Mouse (Mus musculus): ENCODE results near the gene Olfr611. TPM values are rescaled to one million over a fixed set of nuclear protein-coding genes. Genes with fewer than 3 reads are reported as not detected.

Olfr611 gene
- polyA plus RNA-seq (2012; rRNA removed; ENCODE audit: low replicate concordance): not detected in 2 replicates

GRCm38 (mm10) chr7:103520746-103521145 is at the start of gene Olfr611:
Olfr611 (minus strand) TSS chr7:103520846.

DNA sequence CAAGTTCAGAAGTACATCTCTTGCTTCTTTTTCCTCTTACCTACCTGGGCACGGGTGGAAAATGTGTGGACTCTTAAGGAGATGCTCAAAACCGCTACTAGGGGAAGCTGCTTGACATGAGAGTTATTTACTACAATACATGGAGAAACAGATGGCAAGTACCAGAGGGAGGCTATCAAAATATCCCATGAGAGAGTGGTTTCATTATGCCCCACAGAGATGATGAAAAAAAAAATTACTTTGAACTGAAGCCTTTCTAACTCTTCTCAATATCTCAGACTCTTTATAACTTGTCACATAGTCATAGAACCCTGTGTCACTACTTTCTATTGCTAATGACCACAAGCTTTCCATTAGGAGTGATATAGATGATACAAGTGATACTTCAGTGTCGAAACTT is 48.4 kb upstream of the Olfr611 start, which contains the start of gene Olfr616:
Olfr616 (minus strand) TSS at position 101 of the 400 bp plus-strand sequence.

GRCm38 (mm10) chr7:103555779-103556178 is 35.1 kb upstream of the Olfr611 start, which contains the start of gene Olfr615:
Olfr615 (plus strand) TSS chr7:103556079.

DNA sequence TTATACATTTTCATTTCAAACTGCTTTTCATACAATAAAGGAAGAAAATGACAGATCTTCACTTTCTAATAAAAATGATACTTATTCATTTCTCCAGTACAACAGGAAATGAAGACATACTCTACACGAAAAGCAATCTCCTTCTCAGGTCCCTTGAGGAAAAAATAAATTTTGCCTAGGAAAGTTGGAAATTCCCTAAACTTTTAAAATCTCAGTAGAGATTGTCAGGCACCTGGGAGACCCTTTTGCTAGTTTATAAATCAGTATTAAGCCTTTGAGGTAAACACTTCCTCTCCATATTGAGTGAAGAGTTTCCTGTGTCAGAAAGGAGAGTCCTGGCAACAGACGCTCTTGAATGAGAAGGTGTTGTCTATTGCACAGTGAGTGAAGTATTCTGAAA is 27.1 kb upstream of the Olfr611 start, which contains the start of gene Olfr613:
Olfr613 (plus strand) TSS at position 301 of the 400 bp plus-strand sequence.

GRCm38 (mm10) chr7:103542617-103543016 is 22.0 kb upstream of the Olfr611 start, which contains the start of gene Olfr612:
Olfr612 (minus strand) TSS chr7:103542717.

DNA sequence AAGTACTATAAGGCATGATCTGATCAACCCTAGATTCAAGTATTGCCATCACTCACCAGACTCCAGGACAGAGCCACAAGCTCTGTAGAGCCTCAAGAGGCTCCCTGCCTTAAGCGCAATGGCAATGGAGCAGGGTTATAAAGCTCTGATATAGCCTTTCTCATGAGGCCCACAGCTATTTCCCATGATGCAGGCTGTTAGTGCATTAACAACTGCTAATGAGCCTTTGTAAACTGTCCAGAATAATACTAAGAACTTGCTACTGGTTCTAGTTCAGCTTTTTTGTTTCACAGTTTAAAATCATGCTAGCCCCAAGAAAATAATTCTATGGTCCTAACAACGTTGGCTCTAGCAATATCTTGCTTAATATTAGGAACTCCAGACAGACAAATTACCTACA is 8.6 kb downstream of the Olfr611 start, which contains the start of gene Olfr610:
Olfr610 (minus strand) TSS at position 101 of the 400 bp plus-strand sequence.

DNA sequence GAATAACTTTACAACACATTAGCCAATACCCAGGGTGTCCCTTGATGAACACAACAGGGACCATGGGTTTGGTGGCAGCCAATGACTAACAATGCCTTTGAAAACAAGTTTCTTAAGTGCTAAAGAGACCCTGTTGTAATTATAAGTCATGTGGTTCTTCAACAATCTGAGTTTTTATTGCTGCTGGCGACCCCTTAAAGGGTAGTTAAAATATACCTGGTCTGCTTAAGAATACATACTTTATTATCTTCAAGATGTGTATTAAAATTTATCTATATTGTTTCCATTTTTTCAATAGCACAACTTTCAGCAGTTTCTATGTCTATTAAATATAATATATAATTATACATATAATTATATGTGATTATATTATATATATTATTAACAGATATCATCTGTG is 22.7 kb downstream of the Olfr611 start, which contains the start of gene Olfr609:
Olfr609 (minus strand) TSS at position 101 of the 400 bp plus-strand sequence.

GRCm38 (mm10) chr7:103469577-103469976 is 51.1 kb downstream of the Olfr611 start, which contains the start of gene Olfr608:
Olfr608 (plus strand) TSS chr7:103469877.

Other genes with a start within 250 kb of the Olfr611 start
- gene Olfr596, start 215.2 kb downstream of the Olfr611 start, polyA plus RNA-seq (2012; rRNA removed; ENCODE audit: low replicate concordance): not detected in 2 replicates
- gene Olfr597, start 204.5 kb downstream of the Olfr611 start, polyA plus RNA-seq (2012; rRNA removed; ENCODE audit: low replicate concordance): not detected in 2 replicates
- gene Olfr598, start 197.3 kb downstream of the Olfr611 start, polyA plus RNA-seq (2012; rRNA removed; ENCODE audit: low replicate concordance): not detected in 2 replicates
- gene Olfr599, start 184.9 kb downstream of the Olfr611 start, polyA plus RNA-seq (2012; rRNA removed; ENCODE audit: low replicate concordance): not detected in 2 replicates
- gene Olfr600, start 171.2 kb downstream of the Olfr611 start, polyA plus RNA-seq (2012; rRNA removed; ENCODE audit: low replicate concordance): not detected in 2 replicates
- not detected in 2 replicates for gene Olfr601, start 158.2 kb downstream of the Olfr611 start, polyA plus RNA-seq (2012; rRNA removed; ENCODE audit: low replicate concordance)
- gene Olfr603, start 134.7 kb downstream of the Olfr611 start, polyA plus RNA-seq (2012; rRNA removed; ENCODE audit: low replicate concordance): not detected in 2 replicates
- gene Usp17lc, start 105.8 kb downstream of the Olfr611 start, polyA plus RNA-seq (2012; rRNA removed; ENCODE audit: low replicate concordance): not detected in 2 replicates
- gene Olfr605, start 75.4 kb downstream of the Olfr611 start, polyA plus RNA-seq (2012; rRNA removed; ENCODE audit: low replicate concordance): not detected in 2 replicates
- not detected in 2 replicates for gene Olfr606, start 71.8 kb downstream of the Olfr611 start, polyA plus RNA-seq (2012; rRNA removed; ENCODE audit: low replicate concordance)
- gene Olfr607, start 56.7 kb downstream of the Olfr611 start, polyA plus RNA-seq (2012; rRNA removed; ENCODE audit: low replicate concordance): not detected in 2 replicates
- not detected in 2 replicates for gene Olfr608, start 51.0 kb downstream of the Olfr611 start, polyA plus RNA-seq (2012; rRNA removed; ENCODE audit: low replicate concordance)
- not detected in 2 replicates for gene Olfr609, start 22.8 kb downstream of the Olfr611 start, polyA plus RNA-seq (2012; rRNA removed; ENCODE audit: low replicate concordance)
- not detected in 2 replicates for gene Olfr610, start 8.7 kb downstream of the Olfr611 start, polyA plus RNA-seq (2012; rRNA removed; ENCODE audit: low replicate concordance)
- not detected in 2 replicates for gene Olfr612, start 21.9 kb upstream of the Olfr611 start, polyA plus RNA-seq (2012; rRNA removed; ENCODE audit: low replicate concordance)
- not detected in 2 replicates for gene Olfr613, start 27.2 kb upstream of the Olfr611 start, polyA plus RNA-seq (2012; rRNA removed; ENCODE audit: low replicate concordance)
- gene Olfr615, start 35.2 kb upstream of the Olfr611 start, polyA plus RNA-seq (2012; rRNA removed; ENCODE audit: low replicate concordance): not detected in 2 replicates
- not detected in 2 replicates for gene Olfr616, start 48.3 kb upstream of the Olfr611 start, polyA plus RNA-seq (2012; rRNA removed; ENCODE audit: low replicate concordance)
- not detected in 2 replicates for gene Olfr617, start 52.2 kb upstream of the Olfr611 start, polyA plus RNA-seq (2012; rRNA removed; ENCODE audit: low replicate concordance)
- not detected in 2 replicates for gene Olfr618, start 69.3 kb upstream of the Olfr611 start, polyA plus RNA-seq (2012; rRNA removed; ENCODE audit: low replicate concordance)
- gene Olfr619, start 79.7 kb upstream of the Olfr611 start, polyA plus RNA-seq (2012; rRNA removed; ENCODE audit: low replicate concordance): not detected in 2 replicates
- not detected in 2 replicates for gene Olfr620, start 91.7 kb upstream of the Olfr611 start, polyA plus RNA-seq (2012; rRNA removed; ENCODE audit: low replicate concordance)
- not detected in 2 replicates for gene Olfr622, start 121.9 kb upstream of the Olfr611 start, polyA plus RNA-seq (2012; rRNA removed; ENCODE audit: low replicate concordance)
- gene Olfr623, start 142.9 kb upstream of the Olfr611 start, polyA plus RNA-seq (2012; rRNA removed; ENCODE audit: low replicate concordance): not detected in 2 replicates
- gene Olfr624, start 150.3 kb upstream of the Olfr611 start, polyA plus RNA-seq (2012; rRNA removed; ENCODE audit: low replicate concordance): not detected in 2 replicates
- not detected in 2 replicates for gene Olfr625-ps1, start 161.9 kb upstream of the Olfr611 start, polyA plus RNA-seq (2012; rRNA removed; ENCODE audit: low replicate concordance)
- gene Olfr243, start 193.8 kb upstream of the Olfr611 start, polyA plus RNA-seq (2012; rRNA removed; ENCODE audit: low replicate concordance): not detected in 2 replicates
- not detected in 2 replicates for gene Olfr628, start 209.5 kb upstream of the Olfr611 start, polyA plus RNA-seq (2012; rRNA removed; ENCODE audit: low replicate concordance)
- not detected in 2 replicates for gene Olfr629, start 224.1 kb upstream of the Olfr611 start, polyA plus RNA-seq (2012; rRNA removed; ENCODE audit: low replicate concordance)
- not detected in 2 replicates for gene Olfr630, start 236.5 kb upstream of the Olfr611 start, polyA plus RNA-seq (2012; rRNA removed; ENCODE audit: low replicate concordance)

Data from duodenum, adult 2 months (tissue).